Mouse (Mus musculus): ENCODE data around the gene 1700023F06Rik.

The 1700023F06Rik gene

GRCm38 (mm10) chr11:103169664-103170063 lies 38.7 kb downstream of the 1700023F06Rik start:
- POLR2A ChIA-PET, result interaction anchor here in 3 of 4 experiments (0.9 to 4.0 kb wide), 7 partner anchors 9 to 63 kb away, joined by 3 to 19 read pairs (median 4); partner anchors contain the start of gene Hexim1 (in 3 of the 3)
- CTCF ChIA-PET, result interaction anchor here in 3 of 4 experiments (0.8 to 3.8 kb wide), 16 partner anchors 15 to 277 kb away, joined by 3 to 43 read pairs (median 6); no protein-coding TSS in a partner anchor

GRCm38 (mm10) chr11:103168690-103169390 lies 39.5 kb downstream of the 1700023F06Rik start:
- ChIA-PET CTCF (interaction anchor here (0.5 to 3.8 kb wide), 68 partner anchors 10 to 512 kb away, joined by 3 to 43 read pairs (median 4); partner anchors contain the start of genes Map3k14 (in 2 of the 4), Acbd4 (in 1 of the 4), Adam11 (in 1 of the 4) and Plcd3 (in 1 of the 4)), POLR2A (interaction anchor here in 3 of 4 experiments (0.8 to 4.0 kb wide), 18 partner anchors 8 to 157 kb away, joined by 3 to 19 read pairs (median 4); partner anchors contain the start of gene Hexim1 (in 3 of the 3))

DNA sequence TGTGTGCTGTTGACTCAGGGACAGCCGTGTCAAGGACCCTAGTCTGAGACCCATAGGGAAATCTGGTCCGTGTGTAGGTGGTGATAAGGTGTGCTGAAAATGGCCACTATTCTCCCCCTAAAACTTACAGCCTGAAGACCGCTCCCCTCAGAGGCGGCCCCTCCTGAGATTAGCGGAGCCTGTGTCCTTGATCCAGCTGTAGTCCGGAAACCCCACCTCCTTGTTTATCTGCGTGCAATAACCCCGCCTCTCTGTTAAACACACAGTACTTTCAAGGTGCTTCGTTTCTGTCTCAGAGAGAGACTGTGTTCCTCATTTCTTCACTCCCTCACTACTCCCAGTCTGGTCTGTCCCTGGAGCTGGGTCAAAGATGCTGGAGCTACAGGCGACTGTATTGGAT lies 44.0 kb downstream of the 1700023F06Rik start:
- CTCF ChIA-PET, result interaction anchor here in 2 of 4 experiments (0.8 to 6.2 kb wide), 6 partner anchors 10 to 300 kb away, joined by 3 to 80 read pairs (median 4); partner anchors contain the start of genes Acbd4 (in 1 of the 2) and Plcd3 (in 1 of the 2)

DNA sequence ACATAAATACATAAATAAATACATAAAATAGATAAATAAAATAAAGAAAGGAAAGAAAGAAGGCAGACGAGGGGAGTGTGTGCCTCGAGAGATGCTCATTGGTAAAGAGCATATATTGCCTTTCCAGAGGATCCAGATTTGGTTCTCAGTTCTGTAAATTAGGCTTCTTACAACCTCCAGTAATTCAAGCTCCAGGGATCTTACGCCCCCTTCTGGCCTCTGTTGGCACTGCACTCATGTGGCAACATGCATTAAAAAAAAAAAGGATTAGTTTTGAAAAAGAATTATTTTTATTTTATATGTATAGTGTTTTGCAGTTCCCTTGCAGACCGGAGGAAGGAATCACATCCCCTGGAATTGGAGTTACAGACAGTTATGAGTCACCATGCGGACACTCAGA lies 46.2 kb downstream of the 1700023F06Rik start:
- CTCF ChIA-PET, result interaction anchor here (0.5 to 6.2 kb wide), 25 partner anchors 9 to 490 kb away, joined by 3 to 80 read pairs (median 6); partner anchors contain the start of genes Acbd4 (in 2 of the 4), Plcd3 (in 2 of the 4), Fmnl1 (in 1 of the 4) and Hexim1 (in 1 of the 4)
- POLR2A ChIA-PET, result interaction anchor here in 3 of 4 experiments (0.6 to 10.2 kb wide), 13 partner anchors 11 to 248 kb away, joined by 3 to 265 read pairs (median 10); partner anchors contain the start of genes Hexim1 (in 3 of the 3), Hexim2 (in 2 of the 3), Acbd4 (in 1 of the 3) and Kif18b (in 1 of the 3)

More for the DNA sequence above, 44.0 kb downstream of the 1700023F06Rik start:
- POLR2A ChIA-PET, result interaction anchor here (0.5 to 10.2 kb wide), 13 partner anchors 11 to 165 kb away, joined by 3 to 265 read pairs (median 6); partner anchors contain the start of genes Hexim1 (in 3 of the 4) and Hexim2 (in 1 of the 4)

DNA sequence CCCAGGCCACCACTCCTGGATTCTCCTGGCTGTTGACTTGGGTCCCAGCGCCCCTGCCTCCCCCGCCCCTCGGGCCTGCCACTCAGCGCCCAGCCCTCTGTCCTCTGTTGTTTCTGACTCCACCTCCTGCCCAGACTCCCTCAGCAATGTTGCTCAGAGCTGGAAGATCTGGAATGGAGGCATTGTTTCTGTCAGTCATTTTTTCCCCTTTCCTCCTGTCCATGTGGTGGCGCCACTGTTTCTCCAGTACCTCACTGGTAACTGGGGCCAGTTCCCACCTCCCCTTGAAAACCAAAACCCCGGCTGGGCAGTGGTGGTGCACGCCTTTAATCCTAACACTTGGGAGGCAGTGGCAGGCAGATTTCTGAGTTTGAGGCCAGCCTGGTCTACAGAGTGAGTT lies 46.9 kb downstream of the 1700023F06Rik start:
- ChIA-PET CTCF (interaction anchor here (0.5 to 6.2 kb wide), 31 partner anchors 8 to 589 kb away, joined by 3 to 80 read pairs (median 5); partner anchors contain the start of genes Acbd4 (in 1 of the 4), C1ql1 (in 1 of the 4), Fmnl1 (in 1 of the 4) and Hexim1 (in 1 of the 4)), POLR2A (interaction anchor here in 3 of 4 experiments (0.6 to 10.2 kb wide), 15 partner anchors 22 to 162 kb away, joined by 3 to 265 read pairs (median 7); partner anchors contain the start of genes Hexim1 (in 3 of the 3), Hexim2 (in 2 of the 3), Acbd4 (in 1 of the 3) and Map3k14 (in 1 of the 3))

GRCm38 (mm10) chr11:103160738-103161137 lies 47.6 kb downstream of the 1700023F06Rik start:
- CTCF ChIA-PET, result interaction anchor here (0.6 to 6.2 kb wide), 24 partner anchors 8 to 478 kb away, joined by 3 to 80 read pairs (median 6); partner anchors contain the start of genes Acbd4 (in 1 of the 4), C1ql1 (in 1 of the 4), Fmnl1 (in 1 of the 4) and Hexim1 (in 1 of the 4)
- POLR2A ChIA-PET, result interaction anchor here in 3 of 4 experiments (0.6 to 10.2 kb wide), 20 partner anchors 8 to 754 kb away, joined by 3 to 265 read pairs (median 8); partner anchors contain the start of genes Acbd4 (in 3 of the 3), Hexim1 (in 3 of the 3), Hexim2 (in 2 of the 3) and Plcd3 (in 2 of the 3)

- ChIA-PET CTCF (interaction anchor here (0.5 to 2.7 kb wide), 80 partner anchors 7 to 728 kb away, joined by 3 to 87 read pairs (median 4); partner anchors contain the start of genes Acbd4 (in 3 of the 4), Hexim2 (in 3 of the 4), Plcd3 (in 3 of the 4) and Hexim1 (in 2 of the 4)), POLR2A (interaction anchor here (0.5 to 10.2 kb wide), 50 partner anchors 8 to 385 kb away, joined by 3 to 265 read pairs (median 4); partner anchors contain the start of genes Hexim1 (in 4 of the 4), Acbd4 (in 3 of the 4), Hexim2 (in 3 of the 4) and Plcd3 (in 2 of the 4))
Measured at GRCm38 (mm10) chr11:103158621-103159478, 49.5 kb downstream of the 1700023F06Rik start.

GRCm38 (mm10) chr11:103149771-103150170 lies 58.6 kb downstream of the 1700023F06Rik start:
- ChIA-PET POLR2A (interaction anchor here (0.7 to 33.6 kb wide), 16 partner anchors 8 to 266 kb away, joined by 3 to 2603 read pairs (median 10); partner anchors contain the start of genes Hexim1 (in 3 of the 4), Hexim2 (in 3 of the 4), Acbd4 (in 1 of the 4) and Plcd3 (in 1 of the 4)), CTCF (interaction anchor here in 2 of 4 experiments (1.2 to 3.1 kb wide), 7 partner anchors 9 to 49 kb away, joined by 3 to 15 read pairs (median 3); partner anchors contain the start of genes Acbd4 (in 1 of the 2) and Plcd3 (in 1 of the 2))
